Mouse (Mus musculus) CD4-positive, CD25-positive, alpha-beta regulatory T cell, adult 2 months (primary cell): ENCODE results near the gene Wwp2.

ENCODE experiments used
- DNase-seq: peaks from one replicate; pipeline ENCODE4 v3.0.0-alpha.2; 2012; ENCODE audit warnings: low read depth, low spot score

Wwp2 gene

DNA sequence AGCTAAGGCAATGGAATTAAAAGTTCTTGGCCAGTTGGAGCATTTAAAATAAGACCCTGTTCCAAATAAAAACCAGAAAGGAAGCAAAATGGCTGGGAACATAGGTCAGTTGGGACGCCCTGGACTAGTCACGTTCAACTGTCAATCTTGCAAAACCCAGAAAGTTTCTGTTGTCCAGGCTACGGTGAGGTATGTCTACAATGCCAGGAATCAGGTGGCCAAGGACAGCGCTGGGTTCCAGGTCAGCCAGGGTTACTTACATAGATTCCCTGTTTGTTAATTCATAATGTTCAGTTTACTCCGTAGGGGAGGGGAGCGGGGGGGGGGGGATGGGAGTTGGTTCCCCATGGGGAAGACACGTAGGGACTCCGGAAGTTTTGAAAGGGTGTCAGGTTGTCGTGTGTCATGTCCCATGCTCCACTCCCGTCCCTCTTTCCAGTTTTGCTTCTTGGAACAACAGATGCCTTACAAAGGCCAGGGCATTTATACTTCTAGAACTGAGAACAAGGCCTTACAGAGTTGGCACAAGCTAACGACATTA, 674 bp upstream of the Wwp2 start:
- no peak for DNase-seq

DNA sequence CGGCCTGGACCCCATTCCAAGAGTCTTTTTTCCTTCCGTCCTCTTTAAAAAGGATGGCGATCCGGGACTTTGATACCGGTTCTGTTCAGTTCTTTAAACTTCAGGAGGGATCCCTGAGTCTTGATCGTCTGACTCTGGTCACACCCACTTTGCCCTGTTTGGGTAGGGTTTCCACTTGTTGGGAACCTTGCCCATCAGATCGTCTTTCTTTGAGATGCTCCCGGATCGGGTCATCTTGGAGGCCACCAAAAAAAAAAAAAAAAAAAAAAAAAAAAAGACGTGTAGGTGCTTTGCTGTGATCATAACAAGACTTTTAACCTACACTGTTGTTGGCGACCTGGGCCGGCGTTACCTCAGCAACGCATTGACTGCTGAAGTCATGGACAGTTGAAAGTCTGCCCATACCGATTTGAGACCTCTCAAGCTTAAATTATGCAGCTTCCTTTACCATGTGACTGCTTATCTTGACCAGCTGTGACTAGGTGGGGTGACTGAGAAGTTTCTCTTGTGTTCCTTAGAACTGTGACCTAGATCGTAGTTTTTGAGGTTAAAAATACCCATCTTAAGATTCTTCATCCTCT, 766 bp downstream of the Wwp2 start:
- peak; percentile 60 for DNase-seq

DNA sequence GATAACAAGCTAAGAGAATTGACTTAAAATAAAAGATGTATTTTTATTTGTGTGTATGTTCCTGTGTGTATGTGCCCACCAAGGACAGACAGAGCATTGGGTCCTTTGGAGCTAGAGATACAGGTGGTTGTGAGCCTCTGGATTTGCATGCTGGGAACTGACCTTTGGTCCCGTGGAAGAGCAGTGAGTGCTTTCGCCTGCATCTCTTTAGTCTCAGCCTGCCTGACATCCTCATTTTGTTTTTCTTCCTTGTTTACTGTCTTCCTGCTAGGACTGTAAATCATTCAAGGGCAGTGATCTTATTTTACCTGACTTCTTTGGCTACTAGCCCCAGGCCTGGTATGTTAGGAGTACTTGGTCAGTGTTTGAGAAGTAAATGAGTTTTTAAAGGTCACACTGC, 1.5 kb downstream of the Wwp2 start:
- no peak for DNase-seq

DNA sequence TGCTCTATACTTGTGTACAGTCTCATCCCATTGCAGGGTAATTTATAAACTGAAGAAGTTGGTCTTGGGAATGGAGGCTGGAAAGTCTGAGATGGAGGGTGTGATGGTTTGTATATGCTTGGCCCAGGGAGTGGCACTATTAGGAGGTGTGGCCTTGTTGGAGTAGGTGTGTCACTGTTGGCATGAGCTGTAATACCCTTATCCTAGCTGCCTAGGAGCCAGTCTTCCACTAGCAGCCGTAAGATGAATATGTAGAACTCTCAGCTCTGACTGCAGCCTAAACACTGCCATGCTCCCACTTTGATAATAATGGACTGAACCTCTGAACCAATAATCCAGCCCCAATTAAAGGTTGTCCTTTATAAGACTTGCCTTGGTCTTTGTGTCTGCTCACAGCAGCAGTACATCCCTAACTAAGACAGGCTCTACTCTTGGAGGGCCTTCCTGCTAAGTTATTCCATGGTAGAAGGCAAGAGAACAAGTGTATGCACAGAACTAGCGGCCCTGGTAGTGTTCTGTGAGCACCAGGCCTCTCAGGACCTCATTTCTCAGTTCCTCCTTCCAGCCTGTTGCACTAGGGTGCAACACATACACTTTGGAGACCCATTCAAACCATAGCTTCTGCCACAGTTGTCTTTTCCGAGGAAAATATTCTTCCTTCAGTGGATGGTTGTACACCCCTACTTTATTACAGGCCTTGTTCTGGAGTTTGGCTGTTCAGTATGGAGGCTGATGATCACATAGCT, 3.9 kb downstream of the Wwp2 start:
- no peak for DNase-seq

DNA sequence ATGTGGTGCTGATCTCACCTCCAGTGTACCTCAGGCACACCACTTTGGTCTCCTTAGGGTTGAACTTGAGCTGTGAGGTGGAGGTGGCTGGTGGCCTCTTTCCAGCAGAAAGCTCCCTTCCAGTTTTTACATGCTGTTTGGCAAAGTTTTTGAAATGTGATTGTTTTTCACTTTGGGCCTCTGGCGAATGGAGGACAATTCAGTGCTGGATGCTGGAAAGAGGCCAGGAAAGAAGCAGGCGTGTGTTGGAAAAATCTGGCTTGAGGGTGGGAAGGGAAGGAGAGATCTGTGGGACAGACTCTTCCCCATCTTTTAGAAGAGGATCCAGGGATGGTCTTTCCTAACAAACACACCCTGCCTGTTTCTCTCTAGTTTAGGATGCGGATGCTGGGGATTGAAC, 8.5 kb downstream of the Wwp2 start:
- DNase-seq, result no peak

DNA sequence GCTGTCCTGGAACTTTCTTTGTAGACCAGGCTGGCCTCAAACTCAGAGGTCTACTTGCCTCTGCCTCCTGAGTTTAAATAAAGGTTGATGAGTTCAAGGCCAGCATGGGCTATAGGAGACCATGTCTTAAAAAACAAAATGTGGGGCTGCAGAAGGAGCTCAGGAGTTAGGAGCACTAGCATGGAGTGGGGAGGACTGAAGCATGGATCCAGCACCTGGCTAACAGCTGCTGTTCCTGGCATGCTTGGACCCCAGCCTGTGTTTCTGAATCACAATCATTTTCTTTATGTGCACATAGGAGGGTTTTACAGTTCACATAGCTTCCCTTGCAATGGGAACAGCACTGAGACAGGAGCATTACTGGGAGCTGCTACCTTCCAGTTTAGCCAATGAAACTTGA, 11.5 kb downstream of the Wwp2 start:
- no peak for DNase-seq

GRCm38 (mm10) chr8:107448382-107448889, 12.3 kb downstream of the Wwp2 start:
- DNase-seq, result peak; percentile 40

DNA sequence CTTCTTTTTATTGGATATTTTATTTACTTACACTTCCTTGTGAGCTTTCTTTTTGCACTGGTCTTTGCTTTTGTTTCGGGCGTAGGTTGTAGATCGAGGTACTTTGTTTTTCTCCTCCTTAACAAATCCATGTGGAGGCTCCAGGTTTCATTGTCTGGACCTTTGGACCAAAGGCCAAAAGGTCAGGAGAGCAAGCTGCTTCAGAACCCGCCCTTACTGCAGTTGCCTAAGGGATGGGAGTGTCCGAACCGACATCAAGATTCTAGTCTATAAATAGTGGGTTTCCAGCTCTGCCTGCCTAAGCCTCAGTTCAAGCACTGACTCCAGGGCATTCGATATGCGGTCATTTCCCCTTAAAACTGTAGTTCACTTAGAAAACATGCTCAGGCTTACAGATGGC, 13.0 kb downstream of the Wwp2 start:
- no peak for DNase-seq

DNA sequence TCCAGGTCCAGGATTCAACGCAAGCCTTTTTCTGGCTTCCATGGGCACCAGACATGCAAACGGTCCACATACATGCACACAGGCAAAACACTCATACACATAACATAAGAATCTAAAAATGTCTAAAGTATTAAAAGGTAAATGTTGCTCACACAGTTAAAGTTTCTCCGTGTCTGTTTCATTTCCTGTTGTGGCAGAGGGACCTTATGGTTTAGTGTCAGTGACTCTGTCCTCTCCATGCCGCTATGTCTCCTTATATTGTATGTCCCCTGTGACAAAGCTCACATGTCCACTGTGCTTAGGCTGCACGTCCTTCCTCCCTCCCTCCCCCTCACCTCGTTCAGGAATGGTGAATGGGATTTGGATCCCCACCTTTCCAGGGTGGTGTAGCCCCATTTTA, 13.5 kb downstream of the Wwp2 start:
- DNase-seq, result peak; percentile 44

DNA sequence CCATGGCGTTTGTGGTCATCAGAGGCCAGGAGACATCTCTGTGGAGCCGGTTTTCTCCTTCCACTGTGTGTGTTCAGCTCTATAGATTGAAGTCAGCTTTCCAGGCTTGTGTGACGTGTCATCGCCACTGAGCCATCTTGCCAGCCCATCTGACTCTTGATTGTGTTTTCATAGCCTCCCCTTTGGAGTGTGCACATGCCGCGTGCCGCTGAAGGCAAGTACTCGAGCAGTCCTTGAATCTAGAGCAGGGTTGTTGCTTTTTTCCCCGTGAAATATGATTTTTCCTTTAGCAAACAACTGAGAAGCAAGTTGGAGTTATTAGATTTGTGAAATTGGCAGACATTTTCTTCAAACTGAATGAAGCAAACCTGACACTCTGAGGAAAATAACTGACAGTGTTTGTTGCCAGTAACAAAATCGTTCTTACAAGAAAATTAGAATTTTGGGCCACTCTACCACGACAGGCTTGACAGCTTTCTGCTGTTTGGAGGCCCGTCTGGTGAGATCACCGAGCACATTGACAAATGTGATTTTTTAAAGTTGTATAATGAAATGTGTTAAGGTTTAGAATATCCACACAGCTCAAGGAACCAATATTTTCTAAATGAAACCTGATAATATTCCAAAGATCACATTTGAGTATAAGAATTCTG, 15.4 kb downstream of the Wwp2 start:
- DNase-seq, result no peak

DNA sequence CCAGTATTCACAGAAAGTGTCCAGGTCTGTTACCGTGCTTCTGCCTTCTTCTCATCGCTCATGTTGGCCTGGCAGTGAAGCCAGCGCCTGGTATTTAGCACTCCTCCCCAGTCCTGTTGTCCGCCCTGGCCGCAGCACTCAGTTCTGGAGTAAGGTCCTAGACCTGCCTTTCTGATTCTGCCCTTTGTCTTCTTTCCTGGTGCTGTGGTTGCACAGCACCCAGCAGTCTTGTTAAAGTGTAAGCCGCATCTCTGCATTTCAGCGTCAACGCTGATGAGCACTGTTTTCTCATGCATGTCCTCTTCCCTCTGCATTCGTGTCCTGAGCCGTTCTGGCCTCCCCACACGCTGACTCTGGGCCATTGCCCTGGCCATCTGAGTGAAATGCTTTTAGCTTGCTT, 17.2 kb downstream of the Wwp2 start:
- no peak for DNase-seq

GRCm38 (mm10) chr8:107455268-107455667, 19.1 kb downstream of the Wwp2 start:
- DNase-seq, result peak; percentile 74

- no peak for DNase-seq
Measured at GRCm38 (mm10) chr8:107457725-107458124, 21.6 kb downstream of the Wwp2 start.

DNA sequence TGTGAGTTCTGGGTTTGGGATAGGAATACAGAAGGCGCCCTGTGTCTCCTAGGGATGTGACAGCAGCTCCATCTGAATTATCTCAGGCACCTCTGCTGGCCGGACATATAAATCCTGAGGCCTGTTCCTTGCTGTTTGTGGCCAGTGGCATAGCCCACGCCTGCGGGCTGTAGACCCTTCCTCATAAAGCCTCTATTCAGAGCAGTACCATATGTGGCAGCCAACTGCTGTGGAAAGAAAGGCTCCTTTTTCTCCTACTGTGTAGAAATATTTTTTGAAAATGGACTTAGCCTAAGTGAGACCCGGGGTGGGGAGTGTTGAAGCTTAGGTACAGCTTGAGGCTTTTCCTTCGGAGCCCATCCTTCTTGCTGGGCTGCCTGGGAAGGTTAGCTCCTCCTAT, 22.1 kb downstream of the Wwp2 start:
- no peak for DNase-seq

GRCm38 (mm10) chr8:107462423-107462822, 26.3 kb downstream of the Wwp2 start:
- no peak for DNase-seq

DNA sequence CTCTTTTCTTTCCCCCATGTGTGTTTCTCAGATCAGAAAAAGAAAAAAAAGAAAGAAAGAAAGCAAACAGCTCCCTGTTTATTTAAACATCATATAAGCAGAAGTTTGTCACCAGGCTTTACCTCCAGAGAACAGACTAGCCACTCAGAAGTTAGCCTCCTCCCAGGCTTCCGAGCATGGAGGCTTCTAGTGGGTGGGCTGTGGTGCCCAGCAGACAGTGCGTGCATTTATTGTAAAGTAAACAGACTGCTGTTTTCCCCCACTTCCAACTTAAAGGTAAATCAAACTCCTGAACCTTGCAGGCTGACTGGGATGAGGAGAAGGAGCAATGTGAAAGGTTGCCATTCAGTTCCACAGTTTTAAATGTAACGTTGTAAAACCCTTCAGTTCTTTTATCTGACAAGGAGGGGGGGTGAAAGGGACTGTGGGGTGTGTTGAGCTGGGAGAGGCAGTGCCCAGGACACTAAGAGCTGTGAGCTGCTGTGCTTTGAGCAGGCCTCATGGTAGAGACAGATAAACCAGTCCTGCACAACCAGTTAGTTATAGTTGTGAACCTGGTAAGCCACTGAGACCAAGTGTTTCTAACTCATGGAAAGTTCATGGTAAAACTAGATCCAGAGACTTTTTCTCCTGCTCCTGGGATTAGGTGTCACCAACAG, 29.3 kb downstream of the Wwp2 start:
- no peak for DNase-seq

- peak; percentile 11 for DNase-seq
Measured at GRCm38 (mm10) chr8:107466642-107467041, 30.5 kb downstream of the Wwp2 start.

- DNase-seq, result no peak
Measured at GRCm38 (mm10) chr8:107468811-107469302, 32.7 kb downstream of the Wwp2 start.

DNA sequence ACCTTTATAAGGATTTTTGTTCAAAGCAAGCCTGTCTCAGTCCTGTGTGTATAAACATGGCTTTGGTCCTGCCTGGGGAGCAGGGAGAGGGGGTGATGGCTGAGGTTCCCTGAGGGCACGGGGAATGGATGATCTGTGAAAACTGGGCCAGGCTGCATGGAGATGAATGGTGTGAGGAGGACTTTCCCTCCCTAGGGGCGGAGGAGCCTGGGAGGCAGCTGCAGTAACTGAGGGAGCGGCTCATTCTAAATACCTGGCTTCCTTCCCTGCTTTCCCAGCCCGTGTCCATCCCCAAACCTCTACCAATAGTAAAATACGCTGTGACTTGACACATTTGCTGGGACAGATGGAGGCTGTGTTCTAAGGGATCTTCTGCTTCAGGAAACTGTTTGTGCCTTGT, 34.1 kb downstream of the Wwp2 start:
- no peak for DNase-seq

DNA sequence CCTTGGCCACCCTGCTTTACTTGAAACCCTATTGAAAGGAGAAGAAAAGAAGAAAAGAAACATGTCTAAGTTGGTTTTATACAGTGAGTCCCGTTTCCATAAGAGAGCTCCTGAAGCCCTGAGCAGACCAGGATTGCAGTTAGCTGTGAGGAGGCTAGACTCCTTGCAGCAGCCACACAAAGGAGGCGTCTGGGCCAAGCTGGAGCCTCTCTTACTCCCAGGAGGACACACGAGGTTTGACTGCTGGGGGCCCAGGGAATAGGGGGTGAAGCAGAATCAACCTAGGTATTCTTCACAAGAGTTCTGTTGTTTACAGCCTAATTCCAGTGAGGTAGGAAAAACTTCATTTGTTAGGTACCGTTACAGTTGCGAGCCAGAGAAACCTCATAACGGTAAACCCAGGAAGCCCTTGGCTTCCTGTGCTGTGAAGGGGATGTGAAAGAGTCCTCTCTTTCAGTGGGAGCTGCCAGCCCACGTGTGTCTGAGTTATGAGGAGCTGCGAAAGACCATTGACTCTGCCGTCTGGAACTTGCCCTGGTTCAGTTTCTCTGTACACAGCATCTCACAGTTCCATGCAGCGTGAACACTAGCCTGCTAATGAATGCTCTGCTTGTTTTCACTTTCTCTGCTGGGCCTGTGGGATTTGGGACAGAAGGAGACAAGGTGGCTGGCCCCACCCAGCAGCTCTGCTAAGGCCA, 36.4 kb downstream of the Wwp2 start:
- DNase-seq, result no peak

- no peak for DNase-seq
Measured at GRCm38 (mm10) chr8:107473369-107473768, 37.2 kb downstream of the Wwp2 start.
